Mouse (Mus musculus) embryonic facial prominence, embryonic 12.5 days (tissue): ENCODE measurements at regions not wholly inside any gene's neighbourhood (a gene's known extent, or its start where the extent isn't known, plus 50 kb on each side); places are given as distances from the start of the nearest gene placed in this dataset.

ENCODE experiments used
- ATAC-seq: fragments of 200-750 bp; cut with Nextera tagmentation; 2 replicates; pipeline ENCODE4 v1.8.0; 2017; ENCODE audit not compliant: insufficient number of reproducible peaks, insufficient read depth, low FRiP score, low TSS enrichment
- H3K27ac ChIP-seq: fragments of 300-500 bp; sonication (generic); 2 replicates; pipeline ENCODE4 v1.5.1; 2016; ENCODE audit warnings: mild to moderate bottlenecking
- H3K27me3 ChIP-seq: fragments of 300-500 bp; sonication (generic); 2 replicates; pipeline ENCODE4 v1.6.1; 2016; ENCODE audit warnings: mild to moderate bottlenecking, moderate library complexity
- H3K36me3 ChIP-seq: fragments of 300-500 bp; sonication (generic); 2 replicates; pipeline ENCODE4 v1.6.1; 2016; ENCODE audit warnings: mild to moderate bottlenecking
- H3K4me1 ChIP-seq: fragments of 300-500 bp; sonication (generic); 2 replicates; pipeline ENCODE4 v1.6.1; 2016
- H3K4me2 ChIP-seq: fragments of 300-500 bp; sonication (generic); replicated peaks from 2 replicates; pipeline ENCODE4 v1.6.1; 2016; ENCODE audit warnings: mild to moderate bottlenecking, moderate library complexity
- H3K4me3 ChIP-seq: fragments of 300-500 bp; sonication (generic); 2 replicates; pipeline ENCODE4 v1.5.1; 2016; ENCODE audit warnings: mild to moderate bottlenecking
- H3K9ac ChIP-seq: fragments of 300-500 bp; sonication (generic); 2 replicates; pipeline ENCODE4 v1.6.1; 2016; ENCODE audit warnings: mild to moderate bottlenecking, moderate library complexity
- H3K9me3 ChIP-seq: fragments of 300-500 bp; sonication (generic); 2 replicates; pipeline ENCODE4 v1.6.1; 2016; ENCODE audit warnings: mild to moderate bottlenecking, moderate library complexity
- WGBS: fragments of 180-500 bp; shearing (Covaris S2); methylation state at CpG from one replicate; pipeline ENCODE4 v1.1.7; 2016; 5-methylcytosine and 5-hydroxymethylcytosine counted together

DNA sequence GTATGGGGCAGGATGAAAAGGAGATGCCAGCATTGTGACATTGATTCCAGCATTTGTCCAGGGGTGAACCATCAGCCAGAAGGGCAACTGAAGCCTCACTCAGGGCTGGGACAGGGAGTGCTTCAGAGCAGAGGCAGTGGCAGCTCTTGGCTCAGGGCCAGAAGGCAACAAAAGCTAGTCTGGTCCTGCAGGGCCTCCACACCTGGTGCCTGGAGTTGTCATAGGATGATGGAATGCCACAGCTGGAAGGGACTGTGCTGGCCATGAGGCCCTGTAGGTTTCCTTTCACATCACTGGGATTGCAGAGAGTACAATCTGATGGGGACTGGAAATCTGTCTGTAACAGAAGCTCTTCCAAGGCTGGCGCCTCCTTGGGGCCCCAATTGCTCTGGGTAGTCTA is 164.9 kb downstream of the Mex3b start:
- no peak; the same call in 1 of the 2 replicates for ATAC-seq
- Histone ChIP-seq H3K9ac (no peak overlapping the region), H3K36me3 (no peaks in the 10 kb centered on the region), H3K27ac (0 out of 2 replicates have a peak overlapping the region, but pooled peaks have one; percentile 11), H3K4me1 (peaks cover 14% of the 10 kb centered on the region; the same call in 1 of the 2 replicates), H3K4me3 (no peak overlapping the region), H3K4me2 (no peak overlapping the region), H3K27me3 (no peaks in the 10 kb centered on the region), H3K9me3 (no peaks in the 10 kb centered on the region)
- 81% methylated on average over 1 of the region's 1 CpGs for WGBS

DNA sequence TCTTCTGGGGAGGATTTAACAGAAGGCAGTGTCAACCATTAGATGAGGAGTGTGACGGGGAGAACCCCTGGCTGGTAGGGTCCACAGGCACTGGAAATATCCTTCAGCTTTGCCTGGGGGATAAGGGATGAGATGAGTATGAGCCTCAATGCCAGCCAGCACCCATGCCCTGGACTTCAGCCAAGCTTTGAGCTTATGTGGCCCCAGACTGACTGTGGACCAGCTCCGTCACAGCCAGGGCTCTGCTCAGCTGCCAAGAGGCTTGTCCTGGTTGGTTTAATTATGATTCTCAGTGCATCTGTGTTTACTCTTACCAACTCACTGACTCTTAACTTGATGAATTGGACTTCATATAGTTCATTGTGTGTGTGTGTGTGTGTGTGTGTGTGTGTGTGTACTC is 165.8 kb downstream of the Mex3b start:
- Histone ChIP-seq H3K4me2 (no peak overlapping the region), H3K9me3 (no peaks in the 10 kb centered on the region), H3K4me3 (no peak overlapping the region), H3K36me3 (no peaks in the 10 kb centered on the region), H3K9ac (no peak overlapping the region), H3K27ac (no peak overlapping the region), H3K27me3 (no peaks in the 10 kb centered on the region), H3K4me1 (peaks cover 19% of the 10 kb centered on the region; the same call in 1 of the 2 replicates)
- 84% methylated on average over 2 of the region's 2 CpGs for WGBS
- no peak for ATAC-seq

DNA sequence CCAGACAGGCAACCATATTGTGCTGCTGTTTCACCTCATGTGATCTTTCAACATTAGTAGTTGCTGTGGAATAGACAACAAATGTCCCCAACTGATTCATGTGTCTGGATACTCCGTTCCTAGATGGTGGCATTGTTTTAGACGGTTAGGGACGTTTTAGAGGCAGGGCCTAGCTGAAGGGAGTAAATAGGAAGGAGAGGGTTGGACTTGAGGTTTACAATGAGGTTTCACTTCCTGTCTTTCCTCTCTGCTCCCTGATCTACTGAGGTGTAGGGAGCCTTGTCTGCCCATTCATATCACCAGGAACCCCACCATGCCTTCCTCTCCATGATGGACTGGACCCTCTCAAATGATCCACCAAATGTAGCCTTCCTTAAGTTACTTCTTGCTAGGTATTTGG is 168.1 kb downstream of the Mex3b start:
- WGBS: 77% methylated on average over 3 of the region's 3 CpGs
- Histone ChIP-seq H3K4me1 (peaks cover 19% of the 10 kb centered on the region; the same call in 1 of the 2 replicates), H3K27ac (no peak overlapping the region), H3K36me3 (no peaks in the 10 kb centered on the region), H3K9me3 (no peaks in the 10 kb centered on the region), H3K9ac (no peak overlapping the region), H3K27me3 (no peaks in the 10 kb centered on the region), H3K4me3 (no peak overlapping the region), H3K4me2 (no peak overlapping the region)
- ATAC-seq: no peak

GRCm38 (mm10) chr7:83036397-83036796 is 169.3 kb downstream of the Mex3b start:
- H3K36me3 ChIP-seq: no peaks in the 10 kb centered on the region
- H3K4me1 ChIP-seq: peaks cover 19% of the 10 kb centered on the region; the same call in 1 of the 2 replicates
- H3K9me3 ChIP-seq: no peaks in the 10 kb centered on the region
- no peak overlapping the region for H3K4me3 ChIP-seq
- no peaks in the 10 kb centered on the region for H3K27me3 ChIP-seq
- H3K9ac ChIP-seq: no peak overlapping the region
- 57% methylated on average over 2 of the region's 2 CpGs for WGBS
- no peak for ATAC-seq
- H3K27ac ChIP-seq: no peak overlapping the region
- H3K4me2 ChIP-seq: no peak overlapping the region

- 0 out of 2 replicates have a peak, but pooled peaks have one; percentile 55 for ATAC-seq
- Histone ChIP-seq H3K9me3 (no peaks in the 10 kb centered on the region), H3K4me3 (no peak overlapping the region), H3K4me1 (peaks cover 19% of the 10 kb centered on the region; the same call in 1 of the 2 replicates), H3K4me2 (no peak overlapping the region), H3K36me3 (no peaks in the 10 kb centered on the region), H3K9ac (no peak overlapping the region), H3K27me3 (no peaks in the 10 kb centered on the region), H3K27ac (0 out of 2 replicates have a peak overlapping the region, but pooled peaks have one; percentile 9)
- WGBS: 2% methylated on average over 2 of the region's 2 CpGs
Observed at GRCm38 (mm10) chr7:83037100-83037499, 170.0 kb downstream of the Mex3b start.

- Histone ChIP-seq H3K36me3 (no peaks in the 10 kb centered on the region), H3K4me3 (no peak overlapping the region), H3K9ac (no peak overlapping the region), H3K4me1 (peaks cover 19% of the 10 kb centered on the region; the same call in 1 of the 2 replicates), H3K9me3 (no peaks in the 10 kb centered on the region), H3K27me3 (no peaks in the 10 kb centered on the region), H3K27ac (no peak overlapping the region), H3K4me2 (no peak overlapping the region)
- no peak for ATAC-seq
- WGBS: 57% methylated on average over 2 of the region's 2 CpGs
Observed at GRCm38 (mm10) chr7:83037714-83038113, 170.6 kb downstream of the Mex3b start.

GRCm38 (mm10) chr7:83043746-83044145 is 176.6 kb downstream of the Mex3b start:
- H3K9ac ChIP-seq: no peak overlapping the region
- ATAC-seq: no peak
- 87% methylated on average over 3 of the region's 3 CpGs for WGBS
- no peak overlapping the region for H3K4me2 ChIP-seq
- H3K4me1 ChIP-seq: no peaks in the 10 kb centered on the region
- no peak overlapping the region for H3K27ac ChIP-seq
- no peaks in the 10 kb centered on the region for H3K9me3 ChIP-seq
- no peaks in the 10 kb centered on the region for H3K36me3 ChIP-seq
- no peaks in the 10 kb centered on the region for H3K27me3 ChIP-seq
- H3K4me3 ChIP-seq: no peak overlapping the region

- Histone ChIP-seq H3K4me3 (no peak overlapping the region), H3K4me1 (0 out of 2 replicates have a peak, but pooled peaks cover 4% of the 10 kb centered on the region), H3K9ac (no peak overlapping the region), H3K27ac (no peak overlapping the region), H3K36me3 (no peaks in the 10 kb centered on the region), H3K27me3 (no peaks in the 10 kb centered on the region), H3K9me3 (no peaks in the 10 kb centered on the region), H3K4me2 (no peak overlapping the region)
- no peak for ATAC-seq
- WGBS: 90% methylated on average over 3 of the region's 3 CpGs
Observed at GRCm38 (mm10) chr7:83045266-83045665, 178.1 kb downstream of the Mex3b start.

- H3K4me2 ChIP-seq: no peak overlapping the region
- no peak overlapping the region for H3K27ac ChIP-seq
- H3K4me3 ChIP-seq: no peak overlapping the region
- H3K9me3 ChIP-seq: no peaks in the 10 kb centered on the region
- WGBS: 50% methylated on average over 3 of the region's 3 CpGs
- ATAC-seq: no peak
- H3K4me1 ChIP-seq: 0 out of 2 replicates have a peak, but pooled peaks cover 4% of the 10 kb centered on the region
- H3K27me3 ChIP-seq: no peaks in the 10 kb centered on the region
- H3K36me3 ChIP-seq: no peaks in the 10 kb centered on the region
- H3K9ac ChIP-seq: no peak overlapping the region
Observed at GRCm38 (mm10) chr7:83050011-83050410, 182.9 kb downstream of the Mex3b start.

DNA sequence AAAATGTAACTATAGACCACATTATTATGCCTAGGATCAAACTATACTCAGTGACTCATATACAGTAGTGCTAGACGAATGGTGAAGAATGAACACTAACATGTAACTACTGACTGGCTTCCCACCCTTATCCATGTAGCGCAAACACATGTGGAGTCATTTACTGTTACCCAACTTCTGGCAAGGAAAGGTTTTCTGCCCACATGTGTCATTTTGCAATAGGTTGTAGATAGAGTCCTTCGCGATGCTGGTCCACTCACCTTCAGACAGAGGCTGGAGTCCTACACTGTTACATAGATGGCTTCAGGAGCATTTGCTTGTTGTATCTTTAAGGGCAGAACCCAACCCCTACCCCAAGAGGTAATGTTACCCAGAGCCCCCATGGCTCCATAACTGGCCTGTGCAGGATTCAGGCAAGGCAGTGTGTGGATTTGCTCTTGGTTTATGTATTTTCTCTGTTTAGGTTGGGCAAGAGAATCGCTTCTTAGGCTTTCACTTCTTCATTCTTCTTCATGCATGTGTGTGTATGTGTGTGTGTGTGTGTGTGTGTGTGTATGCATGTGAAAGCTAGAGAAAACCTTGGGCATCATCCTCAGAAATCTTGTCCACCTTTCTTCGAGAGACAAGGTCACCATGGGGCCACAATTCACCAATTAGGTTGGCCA is 183.8 kb downstream of the Mex3b start:
- Histone ChIP-seq H3K27me3 (no peaks in the 10 kb centered on the region), H3K9me3 (no peaks in the 10 kb centered on the region), H3K4me1 (0 out of 2 replicates have a peak, but pooled peaks cover 4% of the 10 kb centered on the region), H3K4me2 (no peak overlapping the region), H3K27ac (no peak overlapping the region), H3K9ac (no peak overlapping the region), H3K36me3 (no peaks in the 10 kb centered on the region), H3K4me3 (no peak overlapping the region)
- WGBS: 90% methylated on average over 6 of the region's 6 CpGs
- ATAC-seq: no peak

- peaks cover 8% of the 10 kb centered on the region; the same call in 1 of the 2 replicates for H3K4me1 ChIP-seq
- H3K27ac ChIP-seq: no peak overlapping the region
- H3K9me3 ChIP-seq: no peaks in the 10 kb centered on the region
- no peak for ATAC-seq
- H3K36me3 ChIP-seq: no peaks in the 10 kb centered on the region
- H3K4me3 ChIP-seq: no peak overlapping the region
- H3K9ac ChIP-seq: no peak overlapping the region
- no peaks in the 10 kb centered on the region for H3K27me3 ChIP-seq
- 78% methylated on average over 13 of the region's 13 CpGs for WGBS
- H3K4me2 ChIP-seq: no peak overlapping the region
Observed at GRCm38 (mm10) chr7:83056101-83056935, 189.2 kb downstream of the Mex3b start.

DNA sequence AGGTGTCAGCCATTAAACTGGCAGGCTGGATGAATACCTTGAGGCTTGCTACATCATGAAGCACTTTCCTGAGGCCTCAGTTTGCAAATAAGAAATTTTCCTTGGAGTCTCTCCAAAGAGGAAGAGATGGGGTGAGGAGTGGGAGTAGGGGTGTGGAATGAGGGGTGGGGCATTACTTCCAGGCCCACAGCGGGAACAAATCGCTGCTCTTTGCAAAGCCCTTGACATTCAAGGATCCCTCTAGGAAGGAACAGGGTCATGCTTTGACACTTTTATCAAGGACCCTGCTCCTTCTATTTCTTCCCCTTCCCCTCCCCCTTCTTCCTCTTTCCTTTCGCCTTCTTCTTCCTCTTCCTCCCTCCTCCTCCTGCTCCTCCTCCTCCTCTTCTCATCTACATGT is 193.2 kb downstream of the Mex3b start:
- no peak for ATAC-seq
- Histone ChIP-seq H3K9me3 (no peaks in the 10 kb centered on the region), H3K27me3 (no peaks in the 10 kb centered on the region), H3K36me3 (no peaks in the 10 kb centered on the region), H3K27ac (peak overlapping the region; percentile 85), H3K4me2 (0 out of 2 replicates have a peak overlapping the region, but pooled peaks have one; percentile 3), H3K4me1 (peaks cover 20% of the 10 kb centered on the region; the same call in 1 of the 2 replicates), H3K4me3 (no peak overlapping the region), H3K9ac (no peak overlapping the region)
- 42% methylated on average over 3 of the region's 3 CpGs for WGBS
